Mouse (Mus musculus) liver, adult 2 months (tissue): ENCODE data around the gene Zfp62. TPM values are rescaled to one million over a fixed set of nuclear protein-coding genes. Genes with fewer than 3 reads are reported as not detected.

Source experiments
- DNase-seq: peaks from one replicate; pipeline ENCODE4 v3.0.0-alpha.2; 2011; ENCODE audit warnings: low read depth, low spot score; ENCODE audit errors: extremely low read depth
- H3K27ac ChIP-seq: fragments of 200-500 bp; replicated peaks from 2 replicates; pipeline ENCODE4 v1.5.1; 2012; ENCODE audit warnings: low read depth, mild to moderate bottlenecking, control low read depth, inconsistent platforms, low read length; ENCODE audit not compliant: insufficient read depth
- H3K27me3 ChIP-seq: fragments of 200-500 bp; 2 replicates; pipeline ENCODE4 v1.6.1; 2012; ENCODE audit warnings: mild to moderate bottlenecking, moderate library complexity, low read length, inconsistent platforms; ENCODE audit not compliant: control insufficient read depth, insufficient read depth
- H3K36me3 ChIP-seq: fragments of 200-500 bp; 2 replicates; pipeline ENCODE4 v1.6.1; 2012; ENCODE audit warnings: low read length, inconsistent platforms; ENCODE audit not compliant: control insufficient read depth, insufficient read depth
- H3K4me1 ChIP-seq: fragments of 200-500 bp; 2 replicates; pipeline ENCODE4 v1.6.1; 2011; ENCODE audit warnings: low read length; ENCODE audit not compliant: control insufficient read depth, insufficient read depth
- H3K4me3 ChIP-seq: fragments of 200-500 bp; 2 replicates; pipeline ENCODE4 v1.5.1; 2011; ENCODE audit warnings: low read depth, mild to moderate bottlenecking, control low read depth, low read length, moderate library complexity; ENCODE audit not compliant: insufficient read depth
- H3K79me2 ChIP-seq: fragments of 200-500 bp; 2 replicates; pipeline ENCODE4 v1.6.1; 2012; ENCODE audit warnings: inconsistent platforms, mild to moderate bottlenecking, low read length, moderate library complexity; ENCODE audit not compliant: control insufficient read depth, insufficient read depth
- H3K9ac ChIP-seq: fragments of 200-500 bp; 2 replicates; pipeline ENCODE4 v1.6.1; 2012; ENCODE audit warnings: low read depth, mild to moderate bottlenecking, control low read depth, inconsistent platforms, low read length
- CTCF ChIP-seq: fragments of 200-500 bp; IDR thresholded peaks from 2 replicates; pipeline ENCODE4 v1.5.1; 2011; ENCODE audit warnings: low read depth, low read length, control low read depth
- POLR2A ChIP-seq: fragments of 200-500 bp; IDR thresholded peaks from 2 replicates; pipeline ENCODE4 v1.6.1; 2011; ENCODE audit warnings: low read length, control low read depth; ENCODE audit not compliant: insufficient read depth; ENCODE audit errors: extremely low read depth
- WGBS: fragments of 180-500 bp; shearing (Covaris S2); methylation state at CpG from one replicate; pipeline ENCODE4 v1.1.7; 2018; 5-methylcytosine and 5-hydroxymethylcytosine counted together
- polyA plus RNA-seq: library from polyadenylated mRNA; depleted of rRNA; stranded (reverse); fragments of >200 nt; gene quantifications from 2 replicates; pipeline ENCODE4 v1.2.3, GENCODE M21; 2012; rRNA removed
- total RNA-seq: library from RNA; depleted of rRNA; stranded (reverse); fragments of >200 nt; gene quantifications from 2 replicates; pipeline ENCODE4 v1.2.3, GENCODE M21; 2014; rRNA removed

Gene Zfp62
- 18.3 and 18.8 TPM in 2 replicates for total RNA-seq
- 0.71 and 1.4 TPM in 2 replicates for polyA plus RNA-seq

DNA sequence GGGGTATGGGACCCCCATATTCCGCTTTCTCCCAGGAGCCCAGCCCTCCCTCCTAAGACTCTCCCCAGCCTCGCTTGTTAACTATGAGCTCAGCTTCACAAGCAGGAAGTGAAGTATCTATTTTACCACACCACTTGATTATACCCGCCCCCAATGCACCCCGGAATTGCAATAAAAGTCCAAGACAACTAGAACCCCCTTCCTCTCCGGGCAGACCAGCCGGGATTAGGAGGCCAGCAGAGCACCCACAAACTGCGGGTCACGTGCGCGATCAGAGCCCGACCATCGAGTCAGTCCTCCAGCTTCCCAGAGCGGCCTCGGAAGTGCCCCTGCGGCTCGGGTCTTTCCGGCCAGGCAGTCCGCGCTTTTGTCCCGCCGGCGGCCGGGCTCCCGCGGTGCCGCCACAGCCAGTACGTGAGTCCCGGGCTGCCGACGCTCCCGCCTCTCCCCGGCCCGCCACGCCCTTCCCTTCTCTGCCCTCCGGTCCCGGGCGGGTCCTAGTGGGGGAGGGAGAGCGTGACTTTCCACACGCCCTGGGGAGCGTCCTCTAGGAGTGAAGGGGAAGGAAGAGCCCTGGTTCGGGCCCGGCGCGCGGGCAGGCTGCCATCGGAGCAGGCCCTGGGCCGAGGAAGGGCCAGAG lies at the start of gene Zfp62:
Zfp62 (plus strand) TSS at position 164 of the 640 bp plus-strand sequence.
- Histone ChIP-seq H3K79me2 (peaks cover 11% of the 10 kb centered on the region; the same call in 1 of the 2 replicates), H3K4me3 (peak within 1 kb of the TSS; percentile 65), H3K9ac (peak within 1 kb of the TSS; percentile 89), H3K27ac (peak within 1 kb of the TSS; percentile 98), H3K36me3 (peaks cover 3% of the 10 kb centered on the region), H3K27me3 (no peaks in the 10 kb centered on the region), H3K4me1 (peaks cover 5% of the 10 kb centered on the region)
- no peak for TF ChIP-seq CTCF
- peak; percentile 65; the same call in 1 of the 2 replicates for TF ChIP-seq POLR2A
- WGBS, result under 1% methylated on average over 47 of the region's 47 CpGs
- peak; percentile 90 for DNase-seq

DNA sequence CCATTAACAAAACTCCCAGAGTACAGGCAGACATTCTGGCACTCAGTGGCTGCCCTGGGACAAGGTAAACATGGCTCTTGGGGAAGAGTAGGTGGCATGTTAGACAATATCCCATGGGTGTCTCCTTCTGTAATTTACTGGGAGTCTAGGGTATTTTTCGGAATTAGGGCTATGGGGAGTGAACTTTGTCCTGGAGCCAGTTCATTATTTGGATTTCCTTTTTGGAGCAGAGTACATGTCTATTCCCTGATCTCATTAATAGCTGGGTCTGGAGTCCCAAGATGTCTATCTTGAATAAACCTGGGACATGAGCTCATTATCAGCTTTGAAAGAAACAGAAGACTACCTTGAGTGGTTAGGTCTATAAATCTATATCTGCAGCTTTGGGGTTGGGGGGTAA lies 49.0 kb upstream of the Zfp62 start, which contains the start of gene Olfr1394:
Olfr1394 (plus strand) TSS at position 301 of the 400 bp plus-strand sequence.
- no peaks in the 10 kb centered on the region for H3K79me2 ChIP-seq
- TF ChIP-seq POLR2A (no peak), CTCF (no peak)
- H3K36me3 ChIP-seq, result no peaks in the 10 kb centered on the region
- H3K27me3 ChIP-seq, result no peaks in the 10 kb centered on the region
- 31% methylated on average over 1 of the region's 1 CpGs for WGBS
- no peaks in the 10 kb centered on the region for H3K4me1 ChIP-seq
- no peak within 1 kb of the TSS for H3K9ac ChIP-seq
- no peak within 1 kb of the TSS for H3K4me3 ChIP-seq
- no peak within 1 kb of the TSS for H3K27ac ChIP-seq
- no peak for DNase-seq

DNA sequence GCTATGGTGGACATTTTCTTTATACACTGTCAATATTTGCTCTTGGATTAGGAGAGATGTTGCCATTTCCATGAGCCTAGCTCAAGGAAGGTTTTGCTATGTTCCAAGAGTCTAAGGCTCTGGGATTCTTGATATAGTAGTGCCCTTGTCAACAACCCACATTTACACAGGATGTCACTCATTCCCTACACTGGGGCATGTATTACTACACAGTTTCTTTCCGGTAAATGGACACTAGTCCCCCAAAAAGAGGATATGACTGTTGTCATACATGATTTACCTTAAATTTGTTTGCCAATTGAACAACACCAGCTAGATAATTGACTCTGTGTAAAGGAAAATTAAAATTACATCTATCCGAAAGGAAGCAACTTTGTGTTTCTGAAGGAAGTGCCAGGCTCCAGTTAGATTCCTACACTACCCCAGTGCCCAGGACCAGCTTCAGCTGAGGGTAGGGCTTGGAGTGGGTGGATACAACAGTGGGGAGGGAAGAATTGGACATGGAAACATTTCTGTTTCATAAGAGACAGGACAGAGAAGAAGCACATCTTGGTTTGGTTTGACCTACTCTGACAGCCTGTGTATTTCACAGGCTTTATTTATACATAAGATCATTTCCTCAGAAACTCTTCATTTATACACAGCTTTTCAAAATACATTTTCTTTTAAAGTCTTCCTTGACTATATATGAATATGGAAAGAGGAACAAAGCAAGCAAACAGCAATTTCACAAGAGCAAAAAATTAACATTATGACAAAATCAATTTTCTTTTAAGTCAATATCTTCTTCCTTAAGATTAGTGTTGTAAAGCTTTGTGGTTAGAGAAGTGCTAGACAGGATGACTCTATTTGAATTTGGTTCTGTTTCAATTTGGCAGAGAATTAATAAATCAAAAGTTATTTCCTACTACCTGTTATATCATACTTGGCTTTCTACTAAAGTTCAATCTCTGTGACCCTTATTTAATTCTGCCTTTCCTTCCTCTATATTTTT lies 46.0 kb upstream of the Zfp62 start:
- TF ChIP-seq CTCF (no peak), POLR2A (no peak)
- no peak overlapping the region for H3K4me3 ChIP-seq
- no peak overlapping the region for H3K9ac ChIP-seq
- no peak for DNase-seq
- WGBS, result 91% methylated on average over 2 of the region's 2 CpGs
- no peaks in the 10 kb centered on the region for H3K27me3 ChIP-seq
- no peaks in the 10 kb centered on the region for H3K79me2 ChIP-seq
- no peaks in the 10 kb centered on the region for H3K36me3 ChIP-seq
- H3K4me1 ChIP-seq, result no peaks in the 10 kb centered on the region
- H3K27ac ChIP-seq, result no peak overlapping the region

DNA sequence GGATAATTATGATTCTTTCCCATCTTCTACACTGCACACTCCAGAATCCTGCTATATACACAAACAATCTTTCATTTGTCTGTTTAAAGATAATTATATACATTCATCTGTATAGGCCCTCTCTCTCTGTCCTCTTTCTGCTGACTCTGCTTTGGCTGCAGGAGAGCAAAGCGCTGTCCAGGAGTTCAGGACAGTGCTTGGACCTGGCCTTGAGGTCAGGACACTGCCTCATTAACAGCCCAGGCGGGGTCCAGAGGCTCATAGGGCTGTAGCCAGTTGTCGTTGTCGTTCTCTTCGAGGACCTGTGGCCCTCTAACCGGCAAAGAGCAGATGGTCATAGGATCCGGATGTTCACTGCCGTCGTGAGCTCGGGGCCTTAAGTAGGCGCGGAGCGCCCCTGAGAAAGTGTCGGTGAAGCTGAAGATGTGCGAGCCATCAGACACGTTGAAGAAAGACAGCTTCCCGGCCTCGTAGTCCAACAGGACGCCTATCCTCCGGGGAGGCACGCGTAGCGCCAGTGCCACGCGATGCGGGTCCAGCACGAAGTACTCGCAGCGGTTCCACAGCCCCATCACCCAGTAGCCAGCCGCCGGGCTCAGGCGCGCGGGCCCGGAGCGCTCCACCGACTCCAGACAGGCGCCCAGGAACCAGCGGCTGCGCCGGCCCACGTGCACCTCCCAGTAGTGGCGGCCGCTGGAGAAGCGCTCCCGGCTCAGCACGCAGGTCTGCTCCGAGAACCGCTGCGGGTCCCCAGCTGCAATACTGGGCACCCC lies 34.1 kb upstream of the Zfp62 start:
- Histone ChIP-seq H3K9ac (no peak overlapping the region), H3K4me1 (no peaks in the 10 kb centered on the region), H3K27me3 (peaks cover 3% of the 10 kb centered on the region; the same call in 1 of the 2 replicates), H3K36me3 (no peaks in the 10 kb centered on the region), H3K4me3 (no peak overlapping the region), H3K79me2 (no peaks in the 10 kb centered on the region), H3K27ac (no peak overlapping the region)
- 12% methylated on average over 50 of the region's 50 CpGs for WGBS
- TF ChIP-seq POLR2A (no peak), CTCF (no peak)
- DNase-seq, result no peak

DNA sequence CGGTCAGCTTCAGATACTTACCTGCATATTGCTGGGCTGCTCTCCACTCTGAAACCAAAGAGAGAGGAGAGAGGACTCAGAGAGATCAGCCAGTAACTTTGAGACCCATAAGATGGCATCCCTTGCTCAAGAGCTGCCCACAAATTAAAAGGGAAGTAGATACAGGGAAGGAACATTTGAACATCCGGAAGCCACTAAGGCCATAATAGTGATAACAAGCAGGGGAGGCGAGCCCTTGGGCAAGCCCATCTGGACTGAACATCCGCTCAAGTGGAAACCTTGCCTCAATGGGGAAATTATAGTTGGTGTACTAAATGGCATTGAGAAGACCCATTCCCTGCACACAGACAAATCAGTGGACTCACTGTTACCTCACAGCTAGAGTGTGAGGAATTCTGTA lies 32.5 kb upstream of the Zfp62 start:
- 78% methylated on average over 4 of the region's 4 CpGs for WGBS
- Histone ChIP-seq H3K27ac (no peak overlapping the region), H3K27me3 (peaks cover 3% of the 10 kb centered on the region; the same call in 1 of the 2 replicates), H3K4me1 (no peaks in the 10 kb centered on the region), H3K36me3 (no peaks in the 10 kb centered on the region), H3K79me2 (no peaks in the 10 kb centered on the region), H3K4me3 (no peak overlapping the region), H3K9ac (no peak overlapping the region)
- no peak for DNase-seq
- TF ChIP-seq POLR2A (no peak), CTCF (no peak)
